Mouse (Mus musculus): ENCODE measurements around the gene Dysf. TPM values are rescaled to one million over a fixed set of nuclear protein-coding genes. Genes with fewer than 3 reads are reported as not detected.

Dysf gene
- polyA plus RNA-seq (2017; shearing (Covaris generic)) = not detected

GRCm38 (mm10) chr6:84008363-84009171 is at the start of gene Dysf:
Dysf (plus strand) TSS chr6:84008590.

Other genes starting within 250 kb of the Dysf start
- gene Ankrd53, start 245.9 kb upstream of the Dysf start, polyA plus RNA-seq (2017; shearing (Covaris generic)) = not detected
- 64.6 TPM for gene Tex261, start 232.8 kb upstream of the Dysf start, polyA plus RNA-seq (2017; shearing (Covaris generic))
- 12.7 TPM for gene Nagk, start 213.6 kb upstream of the Dysf start, polyA plus RNA-seq (2017; shearing (Covaris generic))
- 61.9 TPM for gene Paip2b, start 176.8 kb upstream of the Dysf start, polyA plus RNA-seq (2017; shearing (Covaris generic))
- 86.7 TPM for gene Zfp638, start 141.5 kb upstream of the Dysf start, polyA plus RNA-seq (2017; shearing (Covaris generic))